Mouse (Mus musculus) R1 (cell line): Measurements from ENCODE around the gene Ercc6.

Experiments
- DNase-seq: peaks from one replicate; pipeline ENCODE4 v3.0.0-alpha.2; 2018; ENCODE audit warnings: low read depth, low spot score

Ercc6 gene

GRCm38 (mm10) chr14:32572519-32572918 lies 59.2 kb downstream of the Ercc6 start:
- DNase-seq = no peak

- DNase-seq = no peak
Measured at GRCm38 (mm10) chr14:32578420-32578819, 65.1 kb downstream of the Ercc6 start.

DNA sequence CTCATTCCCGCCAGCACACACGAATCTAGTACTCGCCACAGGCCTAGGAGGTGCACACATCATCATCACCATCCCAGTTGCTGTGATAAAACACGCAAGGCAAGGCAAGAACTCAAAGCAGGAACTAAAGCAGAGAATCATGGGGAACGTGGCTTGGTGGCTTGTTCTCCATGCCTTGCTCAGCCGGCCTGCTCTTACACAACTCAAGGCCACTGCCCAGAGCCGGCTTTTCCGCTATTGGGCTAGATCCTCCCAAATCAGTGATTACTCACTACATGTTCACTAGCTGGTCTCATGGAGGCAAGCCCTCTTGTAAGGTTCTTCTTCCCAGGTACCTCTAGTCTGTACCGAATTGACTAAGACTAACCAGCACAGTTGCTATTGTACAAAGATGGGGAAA lies 70.4 kb downstream of the Ercc6 start:
- DNase-seq = no peak

DNA sequence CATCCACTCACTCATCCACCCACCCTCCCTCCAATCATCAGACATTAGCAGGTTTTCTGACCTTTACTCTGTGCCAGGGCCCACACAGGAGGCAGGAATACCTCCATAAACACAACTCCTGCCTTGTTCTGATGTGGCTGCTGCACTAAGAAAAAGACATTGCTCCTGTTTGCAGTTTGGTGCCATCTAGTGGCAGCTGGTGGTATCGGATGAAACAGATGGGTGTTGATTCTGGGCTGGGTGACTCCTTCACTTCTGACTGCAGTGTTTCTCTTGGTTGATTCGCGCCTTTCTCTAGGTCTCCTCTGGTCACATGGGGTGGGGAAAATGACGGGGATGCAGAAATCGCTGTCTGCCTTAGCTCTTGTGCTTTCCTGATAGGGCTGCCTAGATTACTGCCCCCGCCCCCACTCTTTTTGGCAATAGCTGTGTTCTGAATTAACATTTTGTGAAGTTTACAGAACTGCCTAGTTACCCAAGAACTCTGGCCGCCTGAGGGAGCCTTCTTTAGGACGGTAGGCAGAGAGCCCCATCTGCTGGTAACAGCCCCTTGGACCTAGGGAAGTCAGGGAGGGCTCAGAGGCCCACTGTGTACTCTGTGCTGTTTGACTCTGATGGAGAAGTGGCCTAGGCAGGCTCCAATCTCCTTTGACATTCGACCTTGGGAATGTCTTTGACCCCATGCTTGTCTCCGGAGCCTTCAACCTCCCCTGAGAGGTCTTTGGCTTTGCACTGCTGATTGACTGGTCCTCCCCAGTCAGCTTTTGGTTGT lies 73.9 kb downstream of the Ercc6 start:
- DNase-seq = peak; percentile 85

- no peak for DNase-seq
Measured at GRCm38 (mm10) chr14:32590377-32590776, 77.1 kb downstream of the Ercc6 start.

- DNase-seq = peak; percentile 85
Measured at GRCm38 (mm10) chr14:32597232-32598231, 84.2 kb downstream of the Ercc6 start.

GRCm38 (mm10) chr14:32598437-32599219 lies 85.3 kb downstream of the Ercc6 start:
- no peak for DNase-seq

GRCm38 (mm10) chr14:32599290-32600041 lies 86.1 kb downstream of the Ercc6 start, which contains the start of gene Prrxl1:
Gene Prrxl1, plus strand, starts transcription at chr14:32599407.
- peak; percentile 18 for DNase-seq

DNA sequence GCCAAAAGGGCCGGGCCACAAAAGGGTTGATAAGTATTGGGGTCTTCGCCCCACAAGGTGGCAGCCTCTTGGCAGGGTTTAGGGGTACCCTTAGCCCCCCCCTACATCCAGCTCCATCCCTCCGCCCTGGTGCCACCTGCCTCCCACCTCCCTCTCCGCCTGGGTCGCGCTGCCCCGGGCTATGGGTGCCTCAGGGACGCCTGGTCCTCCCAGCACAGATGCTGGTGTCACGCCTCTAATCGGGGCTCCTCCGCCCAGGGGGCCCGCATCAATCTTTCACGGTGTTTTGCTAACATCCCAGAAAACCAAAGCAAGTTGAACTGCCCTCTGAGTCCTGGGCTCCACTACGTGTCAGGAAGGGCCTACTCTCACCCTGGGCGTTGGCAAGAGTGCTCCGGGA lies 86.8 kb downstream of the Ercc6 start:
- DNase-seq = peak; percentile 13

DNA sequence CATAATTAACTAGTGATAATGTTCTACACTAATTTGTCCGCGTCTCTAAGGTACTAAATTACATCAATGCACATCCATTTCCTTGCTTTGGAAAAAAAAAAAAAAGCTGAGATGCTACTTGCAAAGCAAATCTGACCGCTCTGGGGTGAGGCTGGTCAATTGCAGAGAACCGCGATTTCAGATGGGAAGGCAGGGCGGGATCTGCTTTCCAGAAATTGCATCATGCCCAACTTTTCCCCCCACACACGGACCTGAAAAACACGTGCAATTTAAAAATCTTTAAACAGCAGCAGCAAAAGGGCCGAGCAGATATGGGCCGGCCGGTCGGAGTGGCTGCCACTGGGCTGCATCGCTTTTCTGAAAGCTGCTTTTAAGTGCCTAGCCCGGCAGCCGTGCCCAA lies 92.2 kb downstream of the Ercc6 start:
- DNase-seq = no peak

DNA sequence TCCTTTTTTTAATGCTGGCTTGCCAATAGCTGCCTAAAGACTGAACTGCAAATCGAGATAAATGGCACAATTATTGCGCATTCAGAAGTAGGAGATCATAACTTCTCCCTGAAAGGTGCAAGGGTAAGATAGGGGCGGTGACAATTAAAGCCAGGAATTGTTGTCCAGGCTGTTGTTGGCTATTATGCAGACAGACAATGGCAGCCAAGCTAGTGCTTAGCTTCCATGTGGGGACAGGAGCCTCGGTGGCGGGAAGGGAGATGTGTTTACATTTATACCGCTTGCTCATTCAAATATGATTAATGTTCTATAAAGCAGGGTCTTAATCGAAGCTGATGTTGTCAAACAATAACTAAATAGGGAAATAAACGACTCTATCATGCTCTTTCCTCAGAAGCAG lies 93.0 kb downstream of the Ercc6 start:
- no peak for DNase-seq

- DNase-seq = peak; percentile 24
Measured at GRCm38 (mm10) chr14:32609392-32609791, 96.1 kb downstream of the Ercc6 start.

GRCm38 (mm10) chr14:32617253-32617652 lies 103.9 kb downstream of the Ercc6 start:
- DNase-seq = no peak

GRCm38 (mm10) chr14:32624245-32624644 lies 110.9 kb downstream of the Ercc6 start:
- DNase-seq = no peak

- DNase-seq = no peak
Measured at GRCm38 (mm10) chr14:32624811-32625210, 111.5 kb downstream of the Ercc6 start.

GRCm38 (mm10) chr14:32627271-32627670 lies 114.0 kb downstream of the Ercc6 start:
- no peak for DNase-seq

DNA sequence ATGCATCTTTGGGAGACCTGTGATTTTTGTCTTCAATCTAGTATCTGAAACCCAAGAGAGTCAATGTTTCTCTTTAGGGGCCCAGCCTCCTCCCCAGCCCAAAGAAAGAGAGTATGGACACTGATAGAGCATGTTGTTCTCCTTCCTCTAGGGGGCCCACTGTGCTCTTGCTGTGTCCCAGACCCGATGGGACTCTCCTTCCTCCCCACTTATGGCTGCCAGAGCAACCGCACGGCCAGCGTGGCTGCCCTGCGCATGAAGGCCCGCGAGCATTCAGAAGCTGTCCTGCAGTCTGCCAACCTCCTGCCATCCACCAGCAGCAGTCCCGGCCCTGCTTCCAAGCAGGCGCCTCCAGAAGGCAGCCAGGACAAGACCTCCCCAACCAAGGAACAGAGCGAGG lies 115.3 kb downstream of the Ercc6 start:
- DNase-seq = peak; percentile 69
